In the genomic region with DNA sequence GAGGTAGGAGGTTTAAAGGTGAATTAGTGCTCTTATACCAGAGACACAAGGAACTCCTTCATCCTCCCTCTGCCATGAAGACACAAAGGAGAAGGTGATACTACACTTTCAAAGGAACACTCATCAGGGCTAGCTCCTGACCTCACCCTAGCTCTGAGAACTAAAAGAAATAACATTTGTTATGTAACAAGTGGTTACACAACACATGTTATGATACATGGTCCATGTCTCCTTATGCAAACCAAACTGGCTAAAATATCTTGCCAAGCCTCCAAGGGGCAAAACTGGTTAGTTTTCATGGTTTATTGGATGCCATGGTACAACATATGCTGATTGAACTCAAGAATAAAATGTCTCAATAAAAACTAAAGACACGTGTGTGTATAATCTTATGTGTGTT, we compare ENCODE assay signal across 19 mouse cellular contexts.
"Had no signal": no experiment of that assay in that cellular context is flagged by ENCODE, and none has a peak within 500 bp of the region (broad histone marks: within the 10 kb centered on the region; RNA-seq: fewer than 3 reads in every experiment).

No protein-coding gene starts in this region.

- H3K27me3 ChIP-seq: kidney, embryonic 15.5 days; megakaryocyte, embryonic 14.5 days; midbrain, embryonic 13.5 days; neural tube, embryonic 13.5 days had no signal

- H3K9me3 ChIP-seq: kidney, embryonic 15.5 days; megakaryocyte, embryonic 14.5 days; midbrain, embryonic 10.5 days; midbrain, embryonic 13.5 days; neural tube, embryonic 13.5 days had no signal

- H3K4me1 ChIP-seq: kidney, embryonic 15.5 days; midbrain, embryonic 10.5 days; midbrain, embryonic 13.5 days; neural tube, embryonic 13.5 days had no signal

- H3K9ac ChIP-seq: kidney, embryonic 15.5 days; liver, embryonic 14.5 days; liver, postnatal 0 days; lung, embryonic 14.5 days; midbrain, embryonic 13.5 days; neural tube, embryonic 13.5 days had no signal

- H3K27ac ChIP-seq: kidney, embryonic 15.5 days; left cerebral cortex, adult 2 months; liver, embryonic 14.5 days; macrophage; midbrain, embryonic 10.5 days; midbrain, embryonic 13.5 days; neural tube, embryonic 13.5 days had no signal

- H3K36me3 ChIP-seq: kidney, embryonic 15.5 days; midbrain, embryonic 10.5 days; midbrain, embryonic 13.5 days; neural tube, embryonic 13.5 days had no signal

- H3K4me2 ChIP-seq: kidney, embryonic 15.5 days; lung, embryonic 14.5 days; midbrain, embryonic 13.5 days; neural tube, embryonic 13.5 days had no signal

- H3K4me3 ChIP-seq: kidney, embryonic 15.5 days; left cerebral cortex, adult 2 months; megakaryocyte, embryonic 14.5 days; midbrain, embryonic 10.5 days; midbrain, embryonic 13.5 days; myocyte; neural tube, embryonic 13.5 days had no signal

- DNase-seq: kidney, postnatal 10 days; kidney, postnatal 36 days; layer of hippocampus, postnatal 36 days; liver, postnatal 0 days; lung, embryonic 14.5 days; thymus, adult 2 months; thymus, postnatal 14 days; thymus, postnatal 4 days had no signal

- ATAC-seq: liver, postnatal 0 days; lung, postnatal 0 days; midbrain, embryonic 13.5 days; midbrain, embryonic 16.5 days had no signal
